Mouse (Mus musculus) myocyte (in vitro differentiated cells): ENCODE data around the gene Tmem117. TPM values are rescaled to one million over a fixed set of nuclear protein-coding genes. Genes with fewer than 3 reads are reported as not detected.

ENCODE experiments used
- H3K27me3 ChIP-seq: one replicate; pipeline ENCODE4 v1.6.1; 2011; ENCODE audit not compliant: control insufficient read depth, insufficient read depth, insufficient read length
- H3K36me3 ChIP-seq: one replicate; pipeline ENCODE4 v1.6.1; 2011; ENCODE audit not compliant: control insufficient read depth, insufficient read depth
- H3K4me2 ChIP-seq: one replicate; pipeline ENCODE4 v1.6.1; 2011; ENCODE audit warnings: low read depth, control low read depth
- H3K4me3 ChIP-seq: one replicate; pipeline ENCODE4 v1.5.1; 2011; ENCODE audit warnings: mild to moderate bottlenecking, control low read depth, moderate library complexity
- H3K79me2 ChIP-seq: one replicate; pipeline ENCODE4 v1.6.1; 2011; ENCODE audit not compliant: control insufficient read depth, insufficient read depth
- H3ac ChIP-seq: one replicate; pipeline ENCODE4 v1.6.1; 2011; ENCODE audit not compliant: control insufficient read depth, insufficient read length
- CEBPB ChIP-seq: IDR thresholded peaks from 2 replicates; pipeline ENCODE4 v1.6.1; 2011; ENCODE audit warnings: mild to moderate bottlenecking, moderate library complexity; ENCODE audit not compliant: poor library complexity, insufficient read depth, severe bottlenecking
- E2F4 ChIP-seq: IDR thresholded peaks from one replicate; pipeline ENCODE4 v1.6.1; 2011; ENCODE audit warnings: mild to moderate bottlenecking, control low read depth, moderate library complexity; ENCODE audit not compliant: insufficient read depth
- MAX ChIP-seq: IDR thresholded peaks from one replicate; pipeline ENCODE4 v1.6.1; 2011; ENCODE audit warnings: low read depth, mild to moderate bottlenecking, control low read depth
- MYOD1 ChIP-seq, 3 experiments: IDR thresholded peaks; one replicate each; pipeline ENCODE4 v1.6.1; 2011; ENCODE audit warnings: control low read depth in 2 of 3, low read depth in 2 of 3, mild to moderate bottlenecking in 2 of 3, moderate library complexity in 1 of 3; ENCODE audit not compliant: insufficient read length in 2 of 3, control insufficient read depth in 1 of 3
- MYOG ChIP-seq, 3 experiments: IDR thresholded peaks; one replicate each; pipeline ENCODE4 v1.6.1; 2011; ENCODE audit warnings: control low read depth in 2 of 3, low read depth in 2 of 3, mild to moderate bottlenecking in 2 of 3; ENCODE audit not compliant: insufficient read length in 2 of 3, control insufficient read depth in 1 of 3, insufficient read depth in 1 of 3
- POLR2A ChIP-seq: IDR thresholded peaks from one replicate; pipeline ENCODE4 v1.6.1; 2011; ENCODE audit warnings: low read depth, mild to moderate bottlenecking, control low read depth, moderate library complexity; ENCODE audit not compliant: insufficient read length
- POLR2AphosphoS2 ChIP-seq: IDR thresholded peaks from one replicate; pipeline ENCODE4 v1.6.1; 2011; ENCODE audit warnings: low read depth, control low read depth; ENCODE audit not compliant: insufficient read length
- REST ChIP-seq: IDR thresholded peaks from one replicate; pipeline ENCODE4 v1.6.1; 2011; ENCODE audit warnings: mild to moderate bottlenecking, control low read depth, moderate library complexity; ENCODE audit not compliant: insufficient read depth, insufficient read length
- SRF ChIP-seq: IDR thresholded peaks from one replicate; pipeline ENCODE4 v1.6.1; 2011; ENCODE audit warnings: low read depth; ENCODE audit not compliant: control insufficient read depth, insufficient read length
- TCF12 ChIP-seq: IDR thresholded peaks from one replicate; pipeline ENCODE4 v1.6.1; 2011; ENCODE audit warnings: mild to moderate bottlenecking, control low read depth; ENCODE audit not compliant: poor library complexity, insufficient read depth, severe bottlenecking
- TCF3 ChIP-seq: IDR thresholded peaks from one replicate; pipeline ENCODE4 v1.6.1; 2011; ENCODE audit warnings: low read depth, control low read depth; ENCODE audit not compliant: insufficient read length
- USF1 ChIP-seq: IDR thresholded peaks from one replicate; pipeline ENCODE4 v1.6.1; 2011; ENCODE audit warnings: low read depth, mild to moderate bottlenecking, control low read depth, moderate library complexity
- polyA plus RNA-seq: library from polyadenylated mRNA; unstranded; fragments of >200 nt; fragmentation: generic; extraction: Trizol; gene quantifications from one replicate; pipeline ENCODE4 v1.2.1, GENCODE M21; 2012; ENCODE audit warnings: missing spikeins

Gene Tmem117
- polyA plus RNA-seq, 1 experiment: 0.37 TPM

DNA sequence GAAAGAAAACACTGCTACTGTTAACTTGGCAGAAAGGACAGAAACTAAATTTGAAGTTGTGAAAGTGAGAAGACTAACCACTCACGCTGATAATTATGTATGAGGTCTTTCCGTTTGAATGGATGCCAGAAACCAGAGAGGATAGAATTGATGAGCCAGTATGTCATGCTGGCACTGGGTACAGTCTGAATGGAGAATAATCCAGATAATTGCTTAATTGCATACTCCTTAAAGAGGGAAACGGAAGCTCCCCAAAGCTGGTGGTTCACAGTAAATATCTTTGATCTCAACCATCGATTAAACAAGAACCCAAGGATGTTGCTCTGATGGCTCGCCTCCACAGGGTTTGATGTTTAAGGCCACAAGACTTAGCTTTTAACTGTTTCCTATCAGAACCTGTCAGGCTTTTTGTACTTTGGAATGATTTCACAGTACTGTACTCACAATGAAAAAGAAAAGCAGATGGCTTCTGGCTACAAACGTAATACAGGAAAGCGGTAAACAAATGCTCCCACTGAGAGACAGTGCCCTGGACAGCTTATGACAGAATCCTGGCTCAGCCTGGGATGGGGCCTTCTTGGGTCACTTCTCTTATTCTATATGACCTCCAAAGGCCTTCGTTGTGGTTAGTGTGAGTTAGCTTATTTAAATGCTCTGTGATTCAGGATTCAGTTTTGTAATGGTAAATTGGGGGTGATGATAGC, 376.2 kb downstream of the Tmem117 start:
- Histone ChIP-seq H3K27me3 (no peaks in the 10 kb centered on the region), H3K79me2 (no peaks in the 10 kb centered on the region), H3ac (no peak overlapping the region), H3K4me2 (no peak overlapping the region), H3K4me3 (no peak overlapping the region), H3K36me3 (no peaks in the 10 kb centered on the region)
- TF ChIP-seq MYOG (IDR thresholded peaks at IDR 0.05; ENCODE audit: control insufficient read depth in 1 of 3, insufficient read depth in 1 of 3, insufficient read length in 2 of 3, low read depth in 2 of 3) (no peak), USF1 (no peak), POLR2A (no peak), MYOD1 (IDR thresholded peaks at IDR 0.05; ENCODE audit: control insufficient read depth in 1 of 3, insufficient read length in 2 of 3, low read depth in 2 of 3) (no peak), REST (no peak), CEBPB (no peak), E2F4 (no peak), POLR2AphosphoS2 (no peak), MAX (no peak), TCF3 (no peak), SRF (no peak), TCF12 (no peak)

DNA sequence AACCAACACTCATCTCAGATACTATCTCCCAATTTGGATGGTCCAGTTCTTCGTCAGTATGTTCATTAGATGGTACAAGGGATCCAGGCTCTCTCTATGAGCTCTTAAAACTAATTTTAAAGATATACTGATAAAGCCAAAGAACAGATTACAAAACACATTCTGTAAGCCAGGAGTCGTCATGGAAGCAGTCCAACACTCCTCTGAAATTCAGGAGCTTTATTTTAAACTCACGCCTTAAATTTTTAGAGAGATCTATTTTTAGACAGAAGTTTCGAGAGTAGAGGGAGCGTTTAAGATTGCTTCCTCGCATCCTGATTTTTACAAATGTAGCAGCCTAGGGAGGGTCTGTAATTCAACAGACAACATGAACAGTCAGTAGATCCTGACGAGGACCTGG, 393.2 kb downstream of the Tmem117 start:
- H3K4me2 ChIP-seq: no peak overlapping the region
- TF ChIP-seq TCF3 (no peak), MYOD1 (IDR thresholded peaks at IDR 0.05; ENCODE audit: control insufficient read depth in 1 of 3, insufficient read length in 2 of 3, low read depth in 2 of 3) (no peak), MAX (no peak), E2F4 (no peak), POLR2A (no peak), USF1 (no peak), REST (no peak), MYOG (IDR thresholded peaks at IDR 0.05; ENCODE audit: control insufficient read depth in 1 of 3, insufficient read depth in 1 of 3, insufficient read length in 2 of 3, low read depth in 2 of 3) (no peak), POLR2AphosphoS2 (no peak), CEBPB (no peak)
- H3K36me3 ChIP-seq: no peaks in the 10 kb centered on the region
- no peak overlapping the region for H3K4me3 ChIP-seq
- no peaks in the 10 kb centered on the region for H3K27me3 ChIP-seq
- H3ac ChIP-seq: no peak overlapping the region
- no peaks in the 10 kb centered on the region for H3K79me2 ChIP-seq

DNA sequence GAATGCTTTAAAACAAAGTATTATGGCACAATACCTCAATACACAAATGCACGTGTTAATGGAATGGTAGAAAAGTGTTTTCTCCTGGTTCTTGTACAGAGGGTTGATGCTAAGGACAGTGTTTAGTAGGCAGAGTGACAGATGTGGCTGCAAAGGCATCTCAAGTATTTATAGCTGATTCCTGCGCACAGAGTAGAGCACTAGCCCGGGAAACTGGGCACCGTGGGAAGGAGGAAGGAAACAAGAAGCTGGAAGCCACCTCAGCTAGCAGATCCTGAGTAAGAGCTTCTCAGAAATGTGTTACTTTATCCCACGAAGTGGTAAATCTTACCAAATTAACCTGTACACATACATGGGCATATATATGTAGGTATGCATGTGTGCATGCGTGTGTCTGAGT, 395.4 kb downstream of the Tmem117 start:
- Histone ChIP-seq H3K27me3 (no peaks in the 10 kb centered on the region), H3K36me3 (no peaks in the 10 kb centered on the region), H3K79me2 (no peaks in the 10 kb centered on the region), H3K4me3 (no peak overlapping the region), H3K4me2 (no peak overlapping the region), H3ac (no peak overlapping the region)
- TF ChIP-seq TCF3 (no peak), POLR2AphosphoS2 (no peak)

DNA sequence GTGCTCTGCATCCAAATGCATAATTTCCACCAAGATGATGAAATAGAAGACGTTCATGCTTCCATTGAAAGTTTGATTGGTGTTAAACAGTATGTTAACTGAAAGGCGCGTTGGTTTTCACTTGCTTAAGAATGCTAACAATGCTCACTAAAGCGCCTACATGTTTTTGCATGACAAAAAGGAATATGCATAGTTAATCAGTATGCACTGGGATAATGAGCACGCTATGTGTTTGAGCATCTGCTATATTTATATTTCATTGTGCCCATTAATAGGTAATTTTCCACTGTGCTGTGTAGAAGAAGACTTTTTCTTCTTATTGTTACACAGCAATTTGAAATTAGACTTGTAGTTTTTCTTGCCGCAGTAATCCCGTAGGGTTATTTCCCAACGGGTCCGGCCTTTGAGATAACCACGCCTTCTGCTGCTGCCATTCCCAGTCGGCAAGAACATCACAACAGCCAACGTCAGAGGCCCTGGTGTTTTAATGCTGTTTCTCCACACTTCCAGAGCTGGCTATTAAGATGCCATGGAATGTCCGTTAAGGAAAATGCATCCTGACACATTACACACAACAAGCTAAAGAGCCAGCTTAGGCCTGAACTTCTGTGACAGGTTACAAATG, 399.9 kb downstream of the Tmem117 start:
- no peak overlapping the region for H3ac ChIP-seq
- TF ChIP-seq POLR2AphosphoS2 (no peak), TCF3 (no peak), E2F4 (no peak), TCF12 (no peak), SRF (no peak), CEBPB (no peak), MYOD1 (IDR thresholded peaks at IDR 0.05; ENCODE audit: control insufficient read depth in 1 of 3, insufficient read length in 2 of 3, low read depth in 2 of 3) (no peak)
- no peaks in the 10 kb centered on the region for H3K79me2 ChIP-seq
- no peak overlapping the region for H3K4me3 ChIP-seq
- no peak overlapping the region for H3K4me2 ChIP-seq
- H3K27me3 ChIP-seq: no peaks in the 10 kb centered on the region
- no peaks in the 10 kb centered on the region for H3K36me3 ChIP-seq

DNA sequence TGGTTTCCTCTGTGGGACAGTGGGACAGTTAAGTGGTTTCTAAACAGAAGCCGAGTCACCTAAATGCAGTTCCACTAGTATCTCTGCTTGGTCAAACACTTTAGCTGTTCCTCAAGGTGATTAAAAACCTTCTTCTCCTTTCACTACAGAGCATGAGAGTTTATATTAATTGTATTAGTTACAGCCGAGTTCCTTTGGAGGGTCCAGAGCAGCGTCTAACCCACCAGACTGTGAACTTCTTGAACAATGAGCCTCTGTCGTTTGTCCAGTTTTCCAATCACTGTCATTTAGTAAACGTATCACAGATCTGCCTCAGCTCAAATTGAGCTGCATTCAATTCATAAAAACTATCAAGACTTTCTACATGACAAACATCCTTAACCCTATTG, 400.4 kb downstream of the Tmem117 start:
- no peaks in the 10 kb centered on the region for H3K36me3 ChIP-seq
- H3K4me2 ChIP-seq: no peak overlapping the region
- no peak overlapping the region for H3ac ChIP-seq
- TF ChIP-seq E2F4 (no peak), POLR2A (no peak), MYOG (IDR thresholded peaks at IDR 0.05; ENCODE audit: control insufficient read depth in 1 of 3, insufficient read depth in 1 of 3, insufficient read length in 2 of 3, low read depth in 2 of 3) (no peak)
- H3K27me3 ChIP-seq: no peaks in the 10 kb centered on the region
- no peak overlapping the region for H3K4me3 ChIP-seq
- no peaks in the 10 kb centered on the region for H3K79me2 ChIP-seq
